Mouse (Mus musculus): ENCODE data around the gene Ltb4r1. TPM values are rescaled to one million over a fixed set of nuclear protein-coding genes. Genes with fewer than 3 reads are reported as not detected.

Ltb4r1 gene
- 3.9 TPM for polyA plus RNA-seq (2014; fragmentation: Illumina TruSeq; extraction: RNeasy Lipid Tissue Mini Kit (QIAGEN cat#74804); ENCODE audit: insufficient read depth, low read depth, low replicate concordance)

GRCm38 (mm10) chr14:55765696-55766095 is at the start of gene Ltb4r1:
Gene Ltb4r1, plus strand, starts transcription at chr14:55765962.

GRCm38 (mm10) chr14:55721700-55722437 is 43.9 kb upstream of the Ltb4r1 start, which contains the start of gene Rabggta:
Gene Rabggta, minus strand, starts transcription at chr14:55722263.

GRCm38 (mm10) chr14:55745180-55745860 is 20.4 kb upstream of the Ltb4r1 start, which contains the start of the genes Dhrs1 and Nop9:
Gene Dhrs1, minus strand, starts transcription at chr14:55745690.
Gene Nop9, plus strand, starts transcription at chr14:55745693.

GRCm38 (mm10) chr14:55758363-55758784 is 7.4 kb upstream of the Ltb4r1 start, which contains the start of gene Cideb:
Gene Cideb, minus strand, starts transcription at chr14:55758458.

GRCm38 (mm10) chr14:55761163-55761562 is 4.6 kb upstream of the Ltb4r1 start, which contains the start of gene Ltb4r2:
Gene Ltb4r2, plus strand, starts transcription at chr14:55761428.

GRCm38 (mm10) chr14:55783958-55784235 is 18.1 kb downstream of the Ltb4r1 start, which contains the start of gene Adcy4:
Gene Adcy4, minus strand, starts transcription at chr14:55784095.

GRCm38 (mm10) chr14:55788256-55789050 is 22.7 kb downstream of the Ltb4r1 start, which contains the start of gene Ripk3:
Gene Ripk3, minus strand, starts transcription at chr14:55788865.

Other genes starting within 250 kb of the Ltb4r1 start
- not detected for gene Nrl, start 241.0 kb upstream of the Ltb4r1 start, polyA plus RNA-seq (2014; fragmentation: Illumina TruSeq; extraction: RNeasy Lipid Tissue Mini Kit (QIAGEN cat#74804); ENCODE audit: insufficient read depth, low read depth, low replicate concordance)
- 18.9 TPM for gene Pck2, start 225.7 kb upstream of the Ltb4r1 start, polyA plus RNA-seq (2014; fragmentation: Illumina TruSeq; extraction: RNeasy Lipid Tissue Mini Kit (QIAGEN cat#74804); ENCODE audit: insufficient read depth, low read depth, low replicate concordance)
- gene Dcaf11, start 206.0 kb upstream of the Ltb4r1 start, polyA plus RNA-seq (2014; fragmentation: Illumina TruSeq; extraction: RNeasy Lipid Tissue Mini Kit (QIAGEN cat#74804); ENCODE audit: insufficient read depth, low read depth, low replicate concordance), result 65.2 TPM
- not detected for gene A730061H03Rik, start 205.6 kb upstream of the Ltb4r1 start, polyA plus RNA-seq (2014; fragmentation: Illumina TruSeq; extraction: RNeasy Lipid Tissue Mini Kit (QIAGEN cat#74804); ENCODE audit: insufficient read depth, low read depth, low replicate concordance)
- 2.2 TPM for gene Fitm1, start 190.3 kb upstream of the Ltb4r1 start, polyA plus RNA-seq (2014; fragmentation: Illumina TruSeq; extraction: RNeasy Lipid Tissue Mini Kit (QIAGEN cat#74804); ENCODE audit: insufficient read depth, low read depth, low replicate concordance)
- 221 TPM for gene Psme1, start 187.8 kb upstream of the Ltb4r1 start, polyA plus RNA-seq (2014; fragmentation: Illumina TruSeq; extraction: RNeasy Lipid Tissue Mini Kit (QIAGEN cat#74804); ENCODE audit: insufficient read depth, low read depth, low replicate concordance)
- gene Emc9, start 180.7 kb upstream of the Ltb4r1 start, polyA plus RNA-seq (2014; fragmentation: Illumina TruSeq; extraction: RNeasy Lipid Tissue Mini Kit (QIAGEN cat#74804); ENCODE audit: insufficient read depth, low read depth, low replicate concordance), result 18.4 TPM
- 255 TPM for gene Psme2, start 174.8 kb upstream of the Ltb4r1 start, polyA plus RNA-seq (2014; fragmentation: Illumina TruSeq; extraction: RNeasy Lipid Tissue Mini Kit (QIAGEN cat#74804); ENCODE audit: insufficient read depth, low read depth, low replicate concordance)
- gene Rnf31, start 174.3 kb upstream of the Ltb4r1 start, polyA plus RNA-seq (2014; fragmentation: Illumina TruSeq; extraction: RNeasy Lipid Tissue Mini Kit (QIAGEN cat#74804); ENCODE audit: insufficient read depth, low read depth, low replicate concordance), result 18.9 TPM
- gene Irf9, start 162.4 kb upstream of the Ltb4r1 start, polyA plus RNA-seq (2014; fragmentation: Illumina TruSeq; extraction: RNeasy Lipid Tissue Mini Kit (QIAGEN cat#74804); ENCODE audit: insufficient read depth, low read depth, low replicate concordance), result 29.5 TPM
- gene Rec8, start 147.9 kb upstream of the Ltb4r1 start, polyA plus RNA-seq (2014; fragmentation: Illumina TruSeq; extraction: RNeasy Lipid Tissue Mini Kit (QIAGEN cat#74804); ENCODE audit: insufficient read depth, low read depth, low replicate concordance), result 6.0 TPM
- 21.4 TPM for gene Ipo4, start 130.0 kb upstream of the Ltb4r1 start, polyA plus RNA-seq (2014; fragmentation: Illumina TruSeq; extraction: RNeasy Lipid Tissue Mini Kit (QIAGEN cat#74804); ENCODE audit: insufficient read depth, low read depth, low replicate concordance)
- gene Gm49378, start 128.1 kb upstream of the Ltb4r1 start, polyA plus RNA-seq (2014; fragmentation: Illumina TruSeq; extraction: RNeasy Lipid Tissue Mini Kit (QIAGEN cat#74804); ENCODE audit: insufficient read depth, low read depth, low replicate concordance), result 0.34 TPM
- gene Tm9sf1, start 122.2 kb upstream of the Ltb4r1 start, polyA plus RNA-seq (2014; fragmentation: Illumina TruSeq; extraction: RNeasy Lipid Tissue Mini Kit (QIAGEN cat#74804); ENCODE audit: insufficient read depth, low read depth, low replicate concordance), result 41.1 TPM
- gene Tssk4, start 115.8 kb upstream of the Ltb4r1 start, polyA plus RNA-seq (2014; fragmentation: Illumina TruSeq; extraction: RNeasy Lipid Tissue Mini Kit (QIAGEN cat#74804); ENCODE audit: insufficient read depth, low read depth, low replicate concordance), result 0.25 TPM
- gene Mdp1, start 105.5 kb upstream of the Ltb4r1 start, polyA plus RNA-seq (2014; fragmentation: Illumina TruSeq; extraction: RNeasy Lipid Tissue Mini Kit (QIAGEN cat#74804); ENCODE audit: insufficient read depth, low read depth, low replicate concordance), result 36.9 TPM
- 17.9 TPM for gene Gmpr2, start 94.0 kb upstream of the Ltb4r1 start, polyA plus RNA-seq (2014; fragmentation: Illumina TruSeq; extraction: RNeasy Lipid Tissue Mini Kit (QIAGEN cat#74804); ENCODE audit: insufficient read depth, low read depth, low replicate concordance)
- gene Nedd8, start 93.8 kb upstream of the Ltb4r1 start, polyA plus RNA-seq (2014; fragmentation: Illumina TruSeq; extraction: RNeasy Lipid Tissue Mini Kit (QIAGEN cat#74804); ENCODE audit: insufficient read depth, low read depth, low replicate concordance), result 225 TPM
- gene Tinf2, start 84.1 kb upstream of the Ltb4r1 start, polyA plus RNA-seq (2014; fragmentation: Illumina TruSeq; extraction: RNeasy Lipid Tissue Mini Kit (QIAGEN cat#74804); ENCODE audit: insufficient read depth, low read depth, low replicate concordance), result 11.0 TPM
- gene Tgm1, start 52.0 kb upstream of the Ltb4r1 start, polyA plus RNA-seq (2014; fragmentation: Illumina TruSeq; extraction: RNeasy Lipid Tissue Mini Kit (QIAGEN cat#74804); ENCODE audit: insufficient read depth, low read depth, low replicate concordance), result 1.7 TPM
- gene Rabggta, start 43.7 kb upstream of the Ltb4r1 start, polyA plus RNA-seq (2014; fragmentation: Illumina TruSeq; extraction: RNeasy Lipid Tissue Mini Kit (QIAGEN cat#74804); ENCODE audit: insufficient read depth, low read depth, low replicate concordance), result 15.4 TPM
- gene Dhrs1, start 20.3 kb upstream of the Ltb4r1 start, polyA plus RNA-seq (2014; fragmentation: Illumina TruSeq; extraction: RNeasy Lipid Tissue Mini Kit (QIAGEN cat#74804); ENCODE audit: insufficient read depth, low read depth, low replicate concordance), result 57.6 TPM
- 9.1 TPM for gene Nop9, start 20.3 kb upstream of the Ltb4r1 start, polyA plus RNA-seq (2014; fragmentation: Illumina TruSeq; extraction: RNeasy Lipid Tissue Mini Kit (QIAGEN cat#74804); ENCODE audit: insufficient read depth, low read depth, low replicate concordance)
- gene Cideb, start 7.5 kb upstream of the Ltb4r1 start, polyA plus RNA-seq (2014; fragmentation: Illumina TruSeq; extraction: RNeasy Lipid Tissue Mini Kit (QIAGEN cat#74804); ENCODE audit: insufficient read depth, low read depth, low replicate concordance), result 2.0 TPM
- 0.17 TPM for gene Ltb4r2, start 4.5 kb upstream of the Ltb4r1 start, polyA plus RNA-seq (2014; fragmentation: Illumina TruSeq; extraction: RNeasy Lipid Tissue Mini Kit (QIAGEN cat#74804); ENCODE audit: insufficient read depth, low read depth, low replicate concordance)
- 32.6 TPM for gene Adcy4, start 18.1 kb downstream of the Ltb4r1 start, polyA plus RNA-seq (2014; fragmentation: Illumina TruSeq; extraction: RNeasy Lipid Tissue Mini Kit (QIAGEN cat#74804); ENCODE audit: insufficient read depth, low read depth, low replicate concordance)
- gene Ripk3, start 22.9 kb downstream of the Ltb4r1 start, polyA plus RNA-seq (2014; fragmentation: Illumina TruSeq; extraction: RNeasy Lipid Tissue Mini Kit (QIAGEN cat#74804); ENCODE audit: insufficient read depth, low read depth, low replicate concordance), result 7.7 TPM
- 7.2 TPM for gene Nfatc4, start 57.2 kb downstream of the Ltb4r1 start, polyA plus RNA-seq (2014; fragmentation: Illumina TruSeq; extraction: RNeasy Lipid Tissue Mini Kit (QIAGEN cat#74804); ENCODE audit: insufficient read depth, low read depth, low replicate concordance)
- gene Nynrin, start 88.0 kb downstream of the Ltb4r1 start, polyA plus RNA-seq (2014; fragmentation: Illumina TruSeq; extraction: RNeasy Lipid Tissue Mini Kit (QIAGEN cat#74804); ENCODE audit: insufficient read depth, low read depth, low replicate concordance), result 2.9 TPM
- gene Cbln3, start 118.4 kb downstream of the Ltb4r1 start, polyA plus RNA-seq (2014; fragmentation: Illumina TruSeq; extraction: RNeasy Lipid Tissue Mini Kit (QIAGEN cat#74804); ENCODE audit: insufficient read depth, low read depth, low replicate concordance), result 0.04 TPM
- 10.6 TPM for gene Khnyn, start 119.0 kb downstream of the Ltb4r1 start, polyA plus RNA-seq (2014; fragmentation: Illumina TruSeq; extraction: RNeasy Lipid Tissue Mini Kit (QIAGEN cat#74804); ENCODE audit: insufficient read depth, low read depth, low replicate concordance)
- 34.3 TPM for gene Sdr39u1, start 134.3 kb downstream of the Ltb4r1 start, polyA plus RNA-seq (2014; fragmentation: Illumina TruSeq; extraction: RNeasy Lipid Tissue Mini Kit (QIAGEN cat#74804); ENCODE audit: insufficient read depth, low read depth, low replicate concordance)
- 4.9 TPM for gene Cma1, start 178.7 kb downstream of the Ltb4r1 start, polyA plus RNA-seq (2014; fragmentation: Illumina TruSeq; extraction: RNeasy Lipid Tissue Mini Kit (QIAGEN cat#74804); ENCODE audit: insufficient read depth, low read depth, low replicate concordance)
- gene Cma2, start 185.0 kb downstream of the Ltb4r1 start, polyA plus RNA-seq (2014; fragmentation: Illumina TruSeq; extraction: RNeasy Lipid Tissue Mini Kit (QIAGEN cat#74804); ENCODE audit: insufficient read depth, low read depth, low replicate concordance), result not detected